Comparison of ENCODE assay signal across 8 mouse cellular contexts in genomic region chr6:65042491-65043171, GRCm38 (mm10). TPM values are rescaled to one million over a fixed set of nuclear protein-coding genes. Genes with fewer than 3 reads are reported as not detected.
DNase-seq lines count a peak whose midpoint lies in the region; ATAC-seq and TF ChIP-seq lines count a peak whose summit lies in the region.

Gene Smarcad1 (plus strand): TSS chr6:65042583.

- DNase-seq in MN1 (ENCODE audit: low spot score), result peak; percentile 95
- peak; percentile 95 for DNase-seq in cerebellum, adult 9-10 months
- DNase-seq in hindbrain, embryonic 10.5 days (ENCODE audit: low spot score), result peak; percentile 94
- peak; percentile 95 for DNase-seq in layer of hippocampus, adult 9-11 months
- peak; percentile 98 for DNase-seq in lung, postnatal 0 days (ENCODE audit: low spot score)
- peak; percentile 80 for DNase-seq in ovary, postnatal 14 days (ENCODE audit: low spot score)
- DNase-seq in thymus, postnatal 14 days, result peak; percentile 84

- peak within 1 kb of the TSS; percentile 85 for H3K4me3 ChIP-seq in hindbrain, embryonic 10.5 days
- peak within 1 kb of the TSS; percentile 90 for H3K4me3 ChIP-seq in lung, postnatal 0 days (ENCODE audit: low read depth, low read length)

- H3K36me3 ChIP-seq in hindbrain, embryonic 10.5 days, result peaks cover 39% of the 10 kb centered on the region
- H3K36me3 ChIP-seq in lung, postnatal 0 days (ENCODE audit: insufficient read depth, low read length), result peaks cover 9% of the 10 kb centered on the region; the same call in 1 of the 2 replicates

- no peak for TF ChIP-seq EP300 in lung, postnatal 0 days (IDR thresholded peaks at IDR 0.05)

- H3K27me3 ChIP-seq in hindbrain, embryonic 10.5 days (ENCODE audit: insufficient read depth, poor library complexity, severe bottlenecking), result no peaks in the 10 kb centered on the region
- H3K27me3 ChIP-seq in lung, postnatal 0 days (replicated peaks; ENCODE audit: insufficient read depth, low read length), result no peaks in the 10 kb centered on the region

- peak within 1 kb of the TSS; percentile 78 for H3K4me2 ChIP-seq in lung, postnatal 0 days (replicated peaks; ENCODE audit: low read depth, low read length)

- 0 out of 2 replicates have a peak, but pooled peaks cover 4% of the 10 kb centered on the region for H3K9me3 ChIP-seq in hindbrain, embryonic 10.5 days
- H3K9me3 ChIP-seq in lung, postnatal 0 days (ENCODE audit: low read length), result no peaks in the 10 kb centered on the region

- H3K27ac ChIP-seq in hindbrain, embryonic 10.5 days, result peak within 1 kb of the TSS; percentile 99
- H3K27ac ChIP-seq in lung, postnatal 0 days (ENCODE audit: low read length), result peak within 1 kb of the TSS; percentile 96

- H3K4me1 ChIP-seq in hindbrain, embryonic 10.5 days (replicated peaks), result peaks cover 10% of the 10 kb centered on the region
- H3K4me1 ChIP-seq in lung, postnatal 0 days (ENCODE audit: insufficient read depth, low read depth, low read length), result peaks cover 6% of the 10 kb centered on the region; the same call in 1 of the 2 replicates

- ATAC-seq in frontal cortex, adult (ENCODE audit: low TSS enrichment), result peak; percentile 96
- ATAC-seq in lung, postnatal 0 days, result peak; percentile 95

- peak within 1 kb of the TSS; percentile 91 for H3K9ac ChIP-seq in lung, postnatal 0 days (replicated peaks; ENCODE audit: low read depth)

- under 1% methylated on average over 81 of the region's 81 CpGs for WGBS in hindbrain, embryonic 10.5 days
- 2% methylated on average over 62 of the region's 81 CpGs for WGBS in lung, postnatal 0 days

- TF ChIP-seq CTCF in lung, postnatal 0 days (IDR thresholded peaks at IDR 0.05), result peak; percentile 26

RNA-seq across cellular contexts. Expression of gene Smarcad1, which starts in this region (rescaled TPM):
- polyA plus RNA-seq in hindbrain, embryonic 10.5 days (2016; fragmentation: Nextera tagmentation; extraction: Ambion mirVana), result 107 and 108 TPM in 2 replicates
- polyA plus RNA-seq in lung, postnatal 0 days (2015; fragmentation: Nextera tagmentation; extraction: Ambion mirVana), result 42.2 and 43.5 TPM in 2 replicates

Comparison
In these comparisons a context has a peak if more than half of its experiments do, and no peak if none do; other contexts are left out.
1. Peak in every context shown above with its lines: DNase-seq, ATAC-seq, H3K4me3 ChIP-seq and H3K27ac ChIP-seq.